Mouse (Mus musculus) ZHBTc4 (cell line): ENCODE data around the gene Rabgef1.

Source experiments
- DNase-seq: peaks from one replicate; pipeline ENCODE4 v3.0.0-alpha.2; 2011; ENCODE audit warnings: low read depth, low spot score

The Rabgef1 gene

GRCm38 (mm10) chr5:130212956-130213355, 41.4 kb downstream of the Rabgef1 start:
- no peak for DNase-seq

GRCm38 (mm10) chr5:130216781-130217180, 45.2 kb downstream of the Rabgef1 start, which contains the start of gene Tmem248:
TSS of gene Tmem248 (plus strand) at chr5:130217081.
- no peak for DNase-seq

DNA sequence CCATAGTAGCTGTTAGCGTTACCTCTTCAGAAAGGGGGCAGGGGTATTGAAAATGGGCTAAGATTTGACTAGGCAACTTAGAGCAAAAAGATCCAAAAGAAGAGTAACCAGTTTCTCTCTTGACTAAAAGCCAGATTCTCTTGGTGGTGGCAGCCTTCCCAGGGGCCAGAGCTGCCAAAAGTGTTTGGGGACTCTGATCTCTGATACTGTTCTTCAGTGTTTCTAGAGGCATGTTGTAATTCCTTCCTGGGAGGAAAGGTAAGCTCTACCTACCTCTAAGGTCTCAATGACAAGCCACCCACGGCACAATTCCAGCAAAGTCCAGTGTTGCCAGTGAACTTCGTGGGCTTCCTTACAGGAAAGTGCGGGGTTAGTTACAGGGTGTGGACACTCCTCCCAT, 45.8 kb downstream of the Rabgef1 start:
- DNase-seq: no peak

DNA sequence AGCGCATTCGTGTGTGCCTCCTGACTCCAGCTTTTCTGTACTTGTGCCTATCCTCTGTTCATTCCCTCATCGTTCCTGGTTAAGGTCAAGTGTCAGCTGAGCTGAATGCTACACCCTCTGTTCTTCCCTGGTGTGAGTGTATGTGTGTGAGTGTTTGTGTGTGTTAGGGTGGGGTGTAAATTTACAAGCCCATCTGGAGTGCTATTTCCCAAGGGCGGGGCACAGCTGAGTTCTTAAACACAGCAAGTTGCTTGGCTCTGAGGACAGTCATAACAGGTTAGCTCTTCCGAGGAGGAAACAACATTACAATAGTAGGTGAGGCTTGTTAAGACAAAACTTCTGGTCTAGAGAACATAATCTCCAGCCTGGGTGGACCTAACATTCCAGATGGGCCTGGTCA, 46.7 kb downstream of the Rabgef1 start:
- DNase-seq: peak; percentile 76

DNA sequence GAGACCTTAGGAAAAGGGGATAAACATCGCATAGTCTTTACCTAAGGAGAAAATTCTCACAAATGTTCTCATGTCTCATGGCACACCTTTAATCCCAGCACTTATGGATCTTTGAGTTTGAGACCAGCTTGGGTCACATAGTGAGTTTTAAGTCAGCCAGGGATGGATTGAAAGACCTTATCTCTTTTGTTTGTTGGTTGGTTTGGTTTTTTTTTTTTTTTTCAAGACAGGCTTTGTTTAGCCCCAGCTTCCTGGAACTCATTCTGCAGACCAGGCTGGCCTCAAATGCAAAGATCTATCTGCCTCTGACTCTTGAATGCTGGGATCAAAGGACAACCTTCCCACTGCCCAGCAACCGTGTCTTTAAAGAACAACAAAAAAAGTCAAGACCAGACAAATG, 49.7 kb downstream of the Rabgef1 start:
- no peak for DNase-seq

DNA sequence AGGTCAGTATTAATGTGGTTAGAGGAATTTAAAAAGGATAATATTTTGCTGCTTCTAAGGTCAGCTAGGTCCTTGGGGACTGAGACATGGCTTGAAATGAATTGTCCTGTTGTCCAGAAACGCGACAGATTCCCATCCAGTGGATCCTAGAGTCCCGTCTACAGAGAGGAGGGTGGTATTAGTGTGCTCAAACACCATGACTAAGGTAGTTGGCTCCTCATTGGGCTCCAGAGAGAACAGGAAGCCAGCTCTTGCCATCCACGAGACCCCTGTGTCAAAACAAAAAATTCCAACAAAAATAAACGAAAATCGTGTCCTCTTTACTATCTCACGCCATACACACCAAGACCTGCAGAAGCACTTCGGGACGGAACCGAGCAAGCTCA, 50.2 kb downstream of the Rabgef1 start:
- no peak for DNase-seq

GRCm38 (mm10) chr5:130222146-130223004, 50.8 kb downstream of the Rabgef1 start:
- peak; percentile 95 for DNase-seq

DNA sequence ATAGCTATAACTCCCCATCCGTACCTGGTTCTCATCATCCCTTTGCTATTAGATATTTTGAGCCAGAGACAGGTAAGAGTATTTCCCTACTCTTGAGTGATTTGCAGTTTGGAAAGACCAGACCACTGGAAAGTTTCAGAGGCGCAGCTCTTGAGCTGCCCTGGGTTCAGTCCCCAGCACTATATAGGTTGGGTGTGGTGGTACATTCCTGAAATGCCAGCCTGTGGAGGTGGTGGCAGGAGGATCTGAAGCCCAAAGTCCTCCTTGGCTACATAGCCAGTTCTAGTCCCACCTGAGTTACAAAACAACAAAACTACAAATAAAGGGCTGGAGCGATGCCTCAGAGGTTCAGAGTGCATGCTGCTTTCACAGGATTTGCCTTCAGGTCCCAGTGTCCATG, 55.2 kb downstream of the Rabgef1 start:
- peak; percentile 61 for DNase-seq

- no peak for DNase-seq
Measured at GRCm38 (mm10) chr5:130228120-130228519, 56.5 kb downstream of the Rabgef1 start.

- DNase-seq: no peak
Measured at GRCm38 (mm10) chr5:130236302-130236701, 64.7 kb downstream of the Rabgef1 start.

DNA sequence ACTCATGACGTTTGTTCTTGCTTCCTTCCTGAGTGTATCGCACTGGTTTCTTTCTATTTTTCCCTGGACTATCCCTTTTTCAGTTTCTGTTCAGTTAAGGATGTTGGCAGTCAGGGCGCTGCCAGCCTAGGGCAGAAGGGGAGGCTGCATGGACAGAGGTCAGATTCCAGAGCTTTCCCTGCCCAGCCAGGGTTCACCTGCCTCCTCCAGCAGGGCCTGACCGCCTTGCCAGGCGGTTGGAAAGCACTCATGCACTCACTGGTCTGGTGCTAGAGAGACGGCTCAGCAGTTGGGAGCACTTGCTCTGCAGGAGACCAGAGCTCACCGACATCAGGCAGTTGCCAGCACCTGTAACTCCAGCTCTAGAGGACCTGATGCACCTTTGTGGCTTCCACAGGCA, 67.6 kb downstream of the Rabgef1 start:
- no peak for DNase-seq

- no peak for DNase-seq
Measured at GRCm38 (mm10) chr5:130239856-130240255, 68.3 kb downstream of the Rabgef1 start.

DNA sequence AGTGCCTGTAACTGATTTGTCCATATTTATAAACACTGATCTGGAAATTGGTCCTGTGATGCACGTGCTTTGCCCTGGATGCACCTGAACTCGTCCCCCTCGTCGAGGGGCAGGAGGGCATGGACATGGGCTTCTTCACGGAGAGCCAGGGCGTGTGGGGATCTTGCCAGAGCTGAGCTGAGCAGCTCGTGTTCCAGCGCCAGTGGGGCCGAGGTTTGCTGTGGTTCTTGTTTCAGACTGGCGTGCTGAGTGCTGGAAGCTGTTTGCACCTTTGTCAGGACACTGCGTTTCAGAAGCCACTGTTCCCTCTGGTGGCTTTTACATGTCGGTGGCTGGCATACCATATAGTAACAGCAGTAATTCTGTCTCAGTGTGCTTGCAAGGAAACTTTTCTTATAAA, 69.8 kb downstream of the Rabgef1 start:
- no peak for DNase-seq

DNA sequence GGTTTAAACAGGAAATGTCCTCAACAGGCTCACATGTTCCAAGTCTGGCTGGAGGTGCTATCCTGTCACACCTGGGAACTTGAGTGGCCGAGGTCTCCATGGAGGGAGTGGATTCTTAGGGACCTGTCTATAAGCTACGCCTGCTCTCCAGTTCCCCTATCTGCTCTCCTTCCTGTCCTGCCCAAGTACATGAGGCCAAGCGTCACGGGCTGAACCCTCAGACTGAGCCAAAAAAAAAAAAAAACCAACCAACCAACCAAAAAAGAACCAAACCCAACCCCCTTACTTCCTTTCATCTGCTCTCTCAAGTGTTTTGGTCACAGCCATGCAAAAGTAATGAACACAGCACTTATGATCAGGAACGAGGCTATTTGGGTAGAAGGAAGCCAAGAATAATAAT, 76.2 kb downstream of the Rabgef1 start:
- DNase-seq: no peak

GRCm38 (mm10) chr5:130254164-130255016, 82.8 kb downstream of the Rabgef1 start:
- DNase-seq: peak; percentile 82

GRCm38 (mm10) chr5:130255017-130255720, 83.6 kb downstream of the Rabgef1 start, which contains the start of the genes Sbds and Tyw1:
TSS of gene Sbds (minus strand) at chr5:130255530.
TSS of gene Tyw1 (plus strand) at chr5:130255619.
- DNase-seq: peak; percentile 99

- peak; percentile 28 for DNase-seq
Measured at GRCm38 (mm10) chr5:130255799-130256525, 84.4 kb downstream of the Rabgef1 start.

- peak; percentile 98 for DNase-seq
Measured at GRCm38 (mm10) chr5:130256678-130257271, 85.2 kb downstream of the Rabgef1 start.

DNA sequence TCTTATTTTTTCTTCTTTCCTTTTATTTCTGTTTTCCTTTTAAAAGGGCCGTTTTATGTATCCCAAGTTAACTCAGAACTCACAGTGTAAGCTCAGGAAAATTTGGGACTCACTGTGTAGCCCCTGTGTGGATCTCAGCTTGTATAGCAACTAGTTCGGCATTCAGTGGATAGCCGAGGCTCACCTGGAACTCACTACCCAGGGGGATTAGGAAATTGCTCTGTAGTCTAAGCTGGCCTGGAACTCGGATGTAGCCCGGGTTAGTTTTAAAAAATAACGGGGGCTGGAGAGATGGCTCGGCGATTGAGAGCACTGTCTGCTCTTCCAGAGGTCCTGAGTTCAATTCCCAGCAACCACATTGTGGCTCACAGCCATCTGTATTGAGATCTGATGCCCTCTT, 85.7 kb downstream of the Rabgef1 start:
- no peak for DNase-seq

DNA sequence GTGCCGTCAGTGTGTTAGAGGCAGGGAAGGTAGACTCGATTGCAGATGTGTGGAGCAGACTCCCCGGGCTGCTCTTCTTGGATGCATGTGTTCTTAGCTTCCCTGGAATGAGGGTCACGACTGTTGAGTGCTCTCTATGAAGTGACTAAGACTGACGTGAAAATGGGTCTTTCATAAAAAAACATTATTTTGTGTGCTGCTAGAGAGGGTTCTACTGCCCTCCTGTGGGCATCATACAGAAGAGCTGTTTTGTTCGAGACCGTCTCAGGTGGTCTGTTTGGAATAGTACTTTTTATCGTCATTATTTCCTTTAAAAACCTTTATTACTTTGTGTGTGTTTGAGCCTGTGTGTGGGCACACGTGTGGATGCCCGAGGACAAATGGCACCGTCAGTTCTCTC, 91.9 kb downstream of the Rabgef1 start:
- no peak for DNase-seq
